Mouse (Mus musculus): Measurements from ENCODE around the gene Med12.

GRCm38 (mm10) chrX:101290111-101290510, 16.3 kb downstream of the Med12 start:
- TF ChIP-seq CTCF (IDR thresholded peaks at IDR 0.05 in 2 of 3, conservative IDR thresholded peaks at IDR 0.05 in 1 of 3; ENCODE audit: control insufficient read depth in 1 of 3, insufficient read depth in 1 of 3, low read depth in 2 of 3, low read length in 3 of 3, poor library complexity in 1 of 3, severe bottlenecking in 1 of 3) (no peak), JUND (IDR thresholded peaks at IDR 0.05; ENCODE audit: low read depth, low read length) (no peak), NELFE (IDR thresholded peaks at IDR 0.05; ENCODE audit: low read depth, low read length) (no peak), ETS1 (IDR thresholded peaks at IDR 0.05; ENCODE audit: low read depth, low read length) (peak; percentile 79), MYB (IDR thresholded peaks at IDR 0.05; ENCODE audit: low read depth, low read length) (no peak), CHD1 (IDR thresholded peaks at IDR 0.05; ENCODE audit: low read depth, low read length) (no peak)

All from MEL (cell line).